Mouse (Mus musculus): ENCODE measurements around the gene Dnah11. TPM values are rescaled to one million over a fixed set of nuclear protein-coding genes. Genes with fewer than 3 reads are reported as not detected.

Gene Dnah11
- polyA plus RNA-seq, 1 experiment from 2014 or later: 0.60 TPM

DNA sequence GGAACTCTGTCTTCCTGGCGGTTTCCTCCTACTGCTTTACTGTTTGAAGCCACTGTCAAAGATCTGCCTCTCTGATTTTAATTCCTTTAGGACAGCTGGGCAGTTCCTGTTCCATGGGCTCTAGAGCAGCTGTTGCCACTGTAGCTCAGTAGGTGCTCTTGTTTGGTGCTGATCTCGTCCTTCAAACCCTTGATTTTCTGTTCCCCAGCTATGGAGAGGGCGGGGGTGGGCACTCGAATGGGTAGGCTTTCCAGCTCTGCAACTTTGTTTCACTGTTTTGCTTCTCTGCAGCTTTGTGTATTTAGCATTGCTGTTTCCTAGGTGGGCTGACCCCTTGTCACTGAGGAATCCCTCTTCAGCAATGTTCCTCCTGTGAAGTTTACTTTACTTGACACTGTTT, 34.1 kb downstream of the Dnah11 start:
- no peaks in the 10 kb centered on the region for H3K4me1 ChIP-seq
- peak; percentile 51; the same call in 1 of the 2 replicates for ATAC-seq (ENCODE audit: insufficient number of reproducible peaks, low FRiP score, low TSS enrichment, low read depth)
- WGBS: 47% methylated on average over 4 of the region's 4 CpGs

DNA sequence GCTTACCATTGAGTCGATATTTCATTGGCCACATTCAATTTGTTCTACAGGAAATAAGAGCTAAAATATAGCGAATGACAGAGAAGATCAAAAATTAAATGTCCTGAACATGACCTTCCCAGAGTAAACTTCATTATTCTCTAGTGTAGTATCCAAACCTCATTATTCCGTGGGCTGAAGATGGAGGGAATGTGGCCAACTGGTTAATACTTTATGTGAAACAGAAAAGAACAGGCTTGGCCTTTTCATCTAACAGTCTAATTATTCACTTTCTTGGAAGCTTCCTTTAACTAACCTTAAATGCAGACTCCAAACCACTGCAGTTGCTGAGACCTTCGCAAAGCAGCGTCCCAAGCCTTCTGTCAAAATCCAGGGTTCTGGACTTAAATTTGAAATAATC, 41.9 kb downstream of the Dnah11 start:
- no peak overlapping the region for H3K4me3 ChIP-seq (replicated peaks)
- no peaks in the 10 kb centered on the region for H3K27me3 ChIP-seq
- no peak overlapping the region for H3K9ac ChIP-seq
- WGBS: 79% methylated on average over 5 of the region's 5 CpGs
- ATAC-seq (ENCODE audit: insufficient number of reproducible peaks, low FRiP score, low TSS enrichment, low read depth): no peak
- H3K9me3 ChIP-seq (replicated peaks): no peaks in the 10 kb centered on the region
- H3K4me2 ChIP-seq (replicated peaks): no peak overlapping the region
- no peaks in the 10 kb centered on the region for H3K36me3 ChIP-seq
- no peak overlapping the region for H3K27ac ChIP-seq (replicated peaks)
- no peaks in the 10 kb centered on the region for H3K4me1 ChIP-seq

More for the DNA sequence above, 34.1 kb downstream of the Dnah11 start:
- Histone ChIP-seq H3K27ac (replicated peaks) (no peak overlapping the region), H3K4me2 (replicated peaks) (no peak overlapping the region), H3K36me3 (no peaks in the 10 kb centered on the region), H3K9me3 (replicated peaks) (no peaks in the 10 kb centered on the region), H3K27me3 (no peaks in the 10 kb centered on the region), H3K4me3 (replicated peaks) (no peak overlapping the region), H3K9ac (no peak overlapping the region)

DNA sequence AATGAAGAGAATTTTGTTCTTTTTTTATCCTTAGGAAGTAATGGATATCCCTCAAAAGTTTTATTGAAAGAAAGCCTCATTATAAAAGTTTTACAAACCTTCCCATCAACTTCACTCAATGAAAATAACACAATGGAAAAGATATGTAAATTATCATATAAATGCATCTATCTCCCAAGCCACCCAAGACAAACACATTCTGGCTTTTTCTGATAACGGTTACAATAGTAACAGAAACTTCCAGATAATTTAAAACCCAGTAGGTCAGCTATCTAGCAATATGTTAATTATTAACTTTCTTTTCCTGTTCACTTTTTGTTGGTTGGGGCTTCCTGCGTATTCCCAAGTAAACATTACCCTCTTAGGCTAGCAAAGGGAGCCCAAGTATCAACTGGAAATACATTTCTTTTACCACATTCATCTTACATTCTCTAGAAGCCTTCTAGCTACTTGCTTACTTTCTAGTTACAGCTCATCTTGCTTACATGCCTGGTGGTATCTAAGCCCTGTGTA, 51.3 kb downstream of the Dnah11 start:
- Histone ChIP-seq H3K9ac (no peak overlapping the region), H3K4me1 (no peaks in the 10 kb centered on the region), H3K27ac (replicated peaks) (no peak overlapping the region), H3K36me3 (no peaks in the 10 kb centered on the region), H3K27me3 (no peaks in the 10 kb centered on the region), H3K9me3 (replicated peaks) (no peaks in the 10 kb centered on the region), H3K4me3 (replicated peaks) (no peak overlapping the region), H3K4me2 (replicated peaks) (no peak overlapping the region)
- WGBS: 86% methylated on average over 2 of the region's 2 CpGs
- ATAC-seq (ENCODE audit: insufficient number of reproducible peaks, low FRiP score, low TSS enrichment, low read depth): no peak

DNA sequence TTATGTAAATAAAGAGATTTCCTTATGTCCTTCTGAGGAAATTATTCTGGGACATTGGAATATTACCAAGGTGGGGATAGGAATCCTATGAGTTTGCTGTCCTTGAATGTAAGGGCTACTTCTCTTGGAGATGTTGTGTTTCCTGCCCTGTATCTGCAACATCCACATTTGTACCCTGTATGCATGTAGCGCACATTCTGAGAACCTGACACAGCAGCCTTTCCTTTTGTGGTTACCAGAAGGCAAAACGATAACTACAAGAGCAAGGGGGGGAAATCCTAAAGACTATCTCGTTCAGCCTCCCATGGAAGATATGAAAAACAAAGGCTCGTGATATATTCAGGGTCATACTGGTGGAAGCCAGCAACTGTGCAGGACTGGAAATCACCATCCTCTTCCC, 70.7 kb downstream of the Dnah11 start:
- Histone ChIP-seq H3K9ac (no peak overlapping the region), H3K4me2 (replicated peaks) (no peak overlapping the region), H3K4me1 (no peaks in the 10 kb centered on the region), H3K9me3 (replicated peaks) (no peaks in the 10 kb centered on the region), H3K36me3 (no peaks in the 10 kb centered on the region), H3K27ac (replicated peaks) (no peak overlapping the region), H3K27me3 (no peaks in the 10 kb centered on the region), H3K4me3 (replicated peaks) (no peak overlapping the region)
- ATAC-seq (ENCODE audit: insufficient number of reproducible peaks, low FRiP score, low TSS enrichment, low read depth): no peak
- 88% methylated on average over 4 of the region's 4 CpGs for WGBS

DNA sequence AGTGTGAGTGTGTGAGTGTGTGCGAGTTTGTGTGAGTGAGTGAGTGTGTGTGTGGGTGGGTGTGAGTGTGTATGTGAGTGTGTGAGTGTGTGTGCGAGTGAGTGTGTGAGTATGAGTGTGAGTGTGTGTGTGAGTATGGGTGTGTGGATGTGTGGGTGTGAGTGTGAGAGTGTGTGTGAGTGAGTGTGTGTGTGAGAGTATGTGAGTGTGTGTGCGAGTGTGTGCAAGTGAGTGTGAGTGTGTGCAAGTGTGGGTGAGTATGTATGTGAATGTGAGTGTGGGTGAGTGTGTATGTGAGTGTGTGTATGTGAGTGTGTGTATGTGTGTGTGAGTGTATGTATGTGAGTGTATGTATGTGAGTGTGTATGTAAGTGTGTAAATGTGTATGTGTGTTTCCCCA, 79.2 kb downstream of the Dnah11 start:
- no peak overlapping the region for H3K9ac ChIP-seq
- H3K27ac ChIP-seq (replicated peaks): no peak overlapping the region
- H3K4me3 ChIP-seq (replicated peaks): no peak overlapping the region
- H3K9me3 ChIP-seq (replicated peaks): no peaks in the 10 kb centered on the region
- no peak overlapping the region for H3K4me2 ChIP-seq (replicated peaks)
- 94% methylated on average over 3 of the region's 3 CpGs for WGBS
- no peaks in the 10 kb centered on the region for H3K4me1 ChIP-seq
- no peaks in the 10 kb centered on the region for H3K27me3 ChIP-seq
- H3K36me3 ChIP-seq: no peaks in the 10 kb centered on the region
- ATAC-seq (ENCODE audit: insufficient number of reproducible peaks, low FRiP score, low TSS enrichment, low read depth): no peak

DNA sequence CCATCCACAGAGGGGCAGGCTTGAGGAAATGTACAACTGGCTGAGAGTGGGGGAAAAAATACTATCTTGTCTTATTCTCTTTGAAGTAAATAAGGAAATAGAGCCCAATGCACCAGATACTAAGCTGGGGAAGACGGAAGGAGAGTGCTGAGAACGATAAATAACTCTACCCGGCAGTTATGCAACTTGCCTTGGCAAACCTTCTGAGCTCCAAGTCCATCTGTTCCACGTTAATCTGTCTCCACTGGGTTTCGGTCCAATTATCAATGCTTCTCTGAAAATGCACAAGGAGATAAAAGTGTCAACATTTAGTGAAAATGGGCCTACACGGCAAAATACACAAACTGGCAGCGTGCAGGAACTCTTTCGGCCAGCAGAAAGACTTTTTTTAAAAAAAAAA, 86.2 kb downstream of the Dnah11 start:
- no peaks in the 10 kb centered on the region for H3K9me3 ChIP-seq (replicated peaks)
- H3K4me1 ChIP-seq: no peaks in the 10 kb centered on the region
- no peaks in the 10 kb centered on the region for H3K36me3 ChIP-seq
- H3K4me2 ChIP-seq (replicated peaks): no peak overlapping the region
- H3K27ac ChIP-seq (replicated peaks): no peak overlapping the region
- no peaks in the 10 kb centered on the region for H3K27me3 ChIP-seq
- H3K4me3 ChIP-seq (replicated peaks): no peak overlapping the region
- H3K9ac ChIP-seq: no peak overlapping the region
- ATAC-seq (ENCODE audit: insufficient number of reproducible peaks, low FRiP score, low TSS enrichment, low read depth): no peak
- 41% methylated on average over 8 of the region's 8 CpGs for WGBS

DNA sequence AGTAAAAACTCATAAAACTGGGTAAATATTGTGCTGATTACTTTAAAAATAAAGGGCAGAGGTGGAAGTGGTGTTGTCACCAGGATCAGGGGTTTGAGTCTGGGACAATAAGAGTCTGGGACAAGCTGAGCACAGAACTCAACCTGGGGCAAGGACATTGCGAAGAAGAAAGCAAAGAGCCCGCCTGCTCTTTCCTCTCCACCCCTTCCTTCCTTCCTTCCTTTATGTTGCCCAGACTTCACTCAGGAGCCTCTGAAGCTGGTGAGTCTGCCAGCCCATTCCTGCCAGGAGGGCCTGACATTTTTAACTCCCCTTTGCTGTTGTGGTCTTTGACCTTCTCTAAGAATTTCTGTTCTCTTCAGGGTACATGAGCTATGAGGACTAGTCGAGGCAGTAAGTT, 86.9 kb downstream of the Dnah11 start:
- no peak overlapping the region for H3K9ac ChIP-seq
- no peaks in the 10 kb centered on the region for H3K9me3 ChIP-seq (replicated peaks)
- no peaks in the 10 kb centered on the region for H3K4me1 ChIP-seq
- no peaks in the 10 kb centered on the region for H3K27me3 ChIP-seq
- no peak overlapping the region for H3K4me2 ChIP-seq (replicated peaks)
- 77% methylated on average over 3 of the region's 3 CpGs for WGBS
- no peak overlapping the region for H3K27ac ChIP-seq (replicated peaks)
- no peaks in the 10 kb centered on the region for H3K36me3 ChIP-seq
- H3K4me3 ChIP-seq (replicated peaks): no peak overlapping the region
- ATAC-seq (ENCODE audit: insufficient number of reproducible peaks, low FRiP score, low TSS enrichment, low read depth): no peak

DNA sequence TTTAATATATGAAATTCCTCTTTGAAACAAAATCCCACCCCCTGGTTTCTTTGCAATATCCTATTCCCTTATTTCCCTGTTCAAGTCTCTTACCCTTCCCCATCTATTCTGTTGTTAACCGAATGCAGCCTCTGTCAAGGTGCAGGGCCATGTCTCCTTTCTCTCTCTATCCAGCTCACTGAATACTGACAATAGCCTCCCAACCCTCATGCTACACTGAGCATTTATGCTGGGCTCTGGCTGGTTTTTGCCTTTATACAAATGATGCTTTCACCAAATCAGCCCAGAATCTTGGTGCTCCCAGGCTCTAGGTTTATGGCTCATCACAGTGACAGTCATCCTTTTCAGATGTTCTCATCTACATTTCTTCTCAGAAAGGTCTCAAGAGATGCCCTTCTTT, 91.1 kb downstream of the Dnah11 start:
- Histone ChIP-seq H3K27me3 (no peaks in the 10 kb centered on the region), H3K27ac (replicated peaks) (no peak overlapping the region), H3K4me3 (replicated peaks) (no peak overlapping the region), H3K9ac (no peak overlapping the region), H3K36me3 (no peaks in the 10 kb centered on the region), H3K4me1 (no peaks in the 10 kb centered on the region), H3K4me2 (replicated peaks) (no peak overlapping the region), H3K9me3 (replicated peaks) (no peaks in the 10 kb centered on the region)
- no peak for ATAC-seq (ENCODE audit: insufficient number of reproducible peaks, low FRiP score, low TSS enrichment, low read depth)
- WGBS: 73% methylated on average over 1 of the region's 1 CpGs

DNA sequence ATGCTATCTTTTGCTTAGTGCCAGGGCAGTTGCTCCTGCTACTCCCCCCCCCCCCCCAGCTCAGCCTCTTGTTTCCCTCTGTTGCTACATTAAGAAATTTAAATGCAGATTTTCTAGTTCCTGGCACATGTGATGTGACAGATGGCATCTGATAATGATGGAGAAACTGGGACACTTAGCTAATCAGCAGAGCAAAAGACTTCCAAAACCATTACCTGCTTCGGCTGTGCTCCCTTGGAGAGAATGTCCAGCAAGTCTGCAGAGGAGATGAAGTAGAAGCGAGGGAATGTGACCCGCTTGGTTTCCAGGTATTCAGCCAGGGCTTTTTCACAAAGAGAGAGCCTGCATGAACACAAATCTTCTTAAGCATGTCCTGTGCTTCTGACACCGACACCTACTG, 94.3 kb downstream of the Dnah11 start:
- Histone ChIP-seq H3K4me2 (replicated peaks) (no peak overlapping the region), H3K9ac (no peak overlapping the region), H3K9me3 (replicated peaks) (no peaks in the 10 kb centered on the region), H3K4me3 (replicated peaks) (no peak overlapping the region), H3K4me1 (no peaks in the 10 kb centered on the region), H3K27ac (replicated peaks) (no peak overlapping the region), H3K27me3 (no peaks in the 10 kb centered on the region), H3K36me3 (no peaks in the 10 kb centered on the region)
- WGBS: 83% methylated on average over 4 of the region's 4 CpGs
- ATAC-seq (ENCODE audit: insufficient number of reproducible peaks, low FRiP score, low TSS enrichment, low read depth): no peak

DNA sequence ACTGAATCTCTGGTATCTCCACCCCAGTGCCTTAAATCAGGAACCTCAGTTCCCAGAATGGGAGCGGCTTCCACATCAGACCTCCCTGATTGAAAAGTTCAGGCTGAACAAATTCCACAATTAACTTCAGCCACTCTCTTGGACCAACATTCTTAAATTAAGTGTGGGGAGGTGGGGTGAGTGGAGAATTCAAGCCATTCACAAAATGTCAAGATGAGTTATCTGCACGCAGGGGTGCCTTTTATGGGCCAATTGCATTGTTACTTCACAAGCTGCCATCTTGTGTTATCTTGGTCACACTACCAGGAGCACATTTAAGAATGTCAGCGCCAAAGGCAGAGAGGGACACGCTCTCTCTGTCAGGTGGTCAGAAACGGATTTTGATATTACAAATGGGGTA, 99.1 kb downstream of the Dnah11 start:
- no peak for ATAC-seq (ENCODE audit: insufficient number of reproducible peaks, low FRiP score, low TSS enrichment, low read depth)
- Histone ChIP-seq H3K36me3 (no peaks in the 10 kb centered on the region), H3K27me3 (no peaks in the 10 kb centered on the region), H3K9ac (no peak overlapping the region), H3K4me3 (replicated peaks) (no peak overlapping the region), H3K9me3 (replicated peaks) (no peaks in the 10 kb centered on the region), H3K27ac (replicated peaks) (no peak overlapping the region), H3K4me2 (replicated peaks) (no peak overlapping the region), H3K4me1 (no peaks in the 10 kb centered on the region)
- WGBS: 79% methylated on average over 5 of the region's 5 CpGs

DNA sequence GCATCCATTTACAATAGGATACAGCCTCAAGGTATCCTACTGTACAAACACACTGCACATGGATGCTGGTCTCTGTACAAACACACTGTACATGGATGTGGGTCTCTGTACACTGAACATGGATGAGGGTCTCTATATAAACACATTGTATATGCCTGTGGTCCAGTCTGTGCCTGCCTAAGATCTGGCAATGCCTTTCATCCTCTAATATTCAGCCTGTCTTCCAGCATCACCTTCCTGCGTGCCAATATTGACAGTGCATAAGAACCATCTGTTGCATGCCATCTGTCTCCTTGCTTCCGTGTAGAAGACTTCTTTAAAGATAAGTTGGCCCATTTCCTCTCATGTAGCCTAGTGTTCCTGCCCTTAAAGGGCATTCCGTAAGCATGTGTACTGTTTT, 100.6 kb downstream of the Dnah11 start:
- 77% methylated on average over 3 of the region's 3 CpGs for WGBS
- Histone ChIP-seq H3K27ac (replicated peaks) (no peak overlapping the region), H3K9me3 (replicated peaks) (no peaks in the 10 kb centered on the region), H3K27me3 (no peaks in the 10 kb centered on the region), H3K36me3 (no peaks in the 10 kb centered on the region), H3K4me1 (no peaks in the 10 kb centered on the region), H3K4me2 (replicated peaks) (no peak overlapping the region), H3K9ac (no peak overlapping the region), H3K4me3 (replicated peaks) (no peak overlapping the region)
- ATAC-seq (ENCODE audit: insufficient number of reproducible peaks, low FRiP score, low TSS enrichment, low read depth): no peak

DNA sequence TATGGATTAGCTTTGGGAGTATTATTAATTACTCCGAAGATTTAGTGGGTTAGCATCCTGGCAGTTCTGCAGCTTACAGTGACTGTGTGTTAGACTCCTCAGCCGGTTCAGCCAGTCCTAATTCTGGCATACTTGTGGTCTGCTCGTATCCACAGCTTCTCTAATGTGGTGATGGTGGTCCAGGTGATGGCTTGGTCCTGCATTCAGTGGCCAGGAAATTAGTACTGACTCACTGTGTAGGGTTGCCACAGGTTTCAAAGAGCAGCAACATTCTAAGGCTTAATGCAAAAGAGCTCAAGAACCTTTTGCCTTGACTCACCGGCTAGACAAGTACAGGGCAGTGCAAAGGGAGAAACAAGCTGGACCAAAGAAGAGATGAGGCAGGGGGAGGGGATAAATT, 103.9 kb downstream of the Dnah11 start:
- H3K36me3 ChIP-seq: no peaks in the 10 kb centered on the region
- no peak overlapping the region for H3K4me3 ChIP-seq (replicated peaks)
- 74% methylated on average over 4 of the region's 4 CpGs for WGBS
- H3K27ac ChIP-seq (replicated peaks): no peak overlapping the region
- no peaks in the 10 kb centered on the region for H3K4me1 ChIP-seq
- no peak overlapping the region for H3K4me2 ChIP-seq (replicated peaks)
- no peaks in the 10 kb centered on the region for H3K9me3 ChIP-seq (replicated peaks)
- no peak overlapping the region for H3K9ac ChIP-seq
- H3K27me3 ChIP-seq: no peaks in the 10 kb centered on the region
- no peak for ATAC-seq (ENCODE audit: insufficient number of reproducible peaks, low FRiP score, low TSS enrichment, low read depth)

All from embryonic facial prominence, embryonic 15.5 days (tissue).